8 mouse cellular contexts compared by ENCODE assay signal in the genomic region with DNA sequence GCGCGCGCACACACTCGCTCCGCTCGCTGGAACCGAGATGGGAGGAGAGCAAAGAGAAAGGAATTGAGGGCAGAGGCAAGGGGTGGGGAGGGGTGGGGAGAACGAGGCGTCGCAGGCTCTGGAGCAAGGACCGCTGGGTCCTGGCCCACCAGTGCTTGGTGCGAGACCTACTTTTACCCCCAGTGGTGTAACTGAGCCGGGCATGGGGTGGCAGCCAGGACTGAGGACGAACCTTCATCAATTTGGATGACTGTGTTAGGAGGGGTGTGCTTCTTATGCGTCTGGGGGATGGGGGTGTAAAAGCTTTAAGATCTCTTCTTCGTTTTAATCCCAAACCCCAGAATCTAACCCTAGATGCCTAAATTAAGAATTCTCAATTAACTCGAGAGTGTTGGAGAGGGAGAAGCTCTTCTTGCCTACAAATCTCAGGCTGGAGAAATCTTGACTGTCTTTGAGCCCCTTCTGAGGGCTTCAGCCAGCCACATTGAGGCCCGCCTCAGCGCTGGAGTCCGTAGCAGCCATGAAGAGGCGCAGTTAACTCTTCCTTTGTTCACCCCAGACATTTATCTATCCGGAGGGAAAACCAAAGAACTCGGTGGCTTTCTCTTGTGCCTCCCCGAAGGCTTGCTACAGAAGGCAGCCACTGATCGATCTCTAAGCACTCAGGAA. TPM values are rescaled to one million over a fixed set of nuclear protein-coding genes. Genes with fewer than 3 reads are reported as not detected.
DNase-seq lines count a peak whose midpoint lies in the region; ATAC-seq and TF ChIP-seq lines count a peak whose summit lies in the region.

No protein-coding gene starts in this region.

- peak overlapping the region; percentile 93 for H3K4me2 ChIP-seq in heart, postnatal 0 days (ENCODE audit: low read depth, low read length)
- H3K4me2 ChIP-seq in hindbrain, embryonic 11.5 days (replicated peaks; ENCODE audit: low read depth, low read length) = peak overlapping the region; percentile 76
- peak overlapping the region; percentile 72 for H3K4me2 ChIP-seq in midbrain, embryonic 12.5 days (replicated peaks)

- no peak; the same call in 1 of the 2 replicates for ATAC-seq in heart, postnatal 0 days (ENCODE audit: insufficient read depth, low read depth)
- no peak for ATAC-seq in hindbrain, embryonic 11.5 days (ENCODE audit: low FRiP score)
- no peak; the same call in 1 of the 2 replicates for ATAC-seq in midbrain, embryonic 12.5 days (ENCODE audit: low FRiP score, low read depth)

- 3% methylated on average over 25 of the region's 25 CpGs for WGBS in heart, postnatal 0 days
- 3% methylated on average over 23 of the region's 25 CpGs for WGBS in hindbrain, embryonic 11.5 days
- WGBS in midbrain, embryonic 12.5 days = 1% methylated on average over 25 of the region's 25 CpGs

- no peaks in the 10 kb centered on the region for H3K36me3 ChIP-seq in heart, postnatal 0 days (replicated peaks; ENCODE audit: control insufficient read depth, insufficient read depth, low read length)
- no peaks in the 10 kb centered on the region for H3K36me3 ChIP-seq in hindbrain, embryonic 11.5 days (ENCODE audit: control insufficient read depth, insufficient read depth, low read length)
- no peaks in the 10 kb centered on the region for H3K36me3 ChIP-seq in midbrain, embryonic 12.5 days

- H3K4me3 ChIP-seq in heart, postnatal 0 days (ENCODE audit: low read depth, low read length) = peak overlapping the region; percentile 86
- H3K4me3 ChIP-seq in hindbrain, embryonic 11.5 days (ENCODE audit: low read depth, low read length) = peak overlapping the region; percentile 72
- H3K4me3 ChIP-seq in midbrain, embryonic 12.5 days = peak overlapping the region; percentile 64

- no peaks in the 10 kb centered on the region for H3K27me3 ChIP-seq in heart, postnatal 0 days (ENCODE audit: control insufficient read depth, insufficient read depth, low read length)
- H3K27me3 ChIP-seq in hindbrain, embryonic 11.5 days (ENCODE audit: control insufficient read depth, insufficient read depth, low read length) = no peaks in the 10 kb centered on the region
- H3K27me3 ChIP-seq in midbrain, embryonic 12.5 days = no peaks in the 10 kb centered on the region

- H3K4me1 ChIP-seq in heart, postnatal 0 days (ENCODE audit: control insufficient read depth, insufficient read depth) = peaks cover 15% of the 10 kb centered on the region
- peaks cover 5% of the 10 kb centered on the region for H3K4me1 ChIP-seq in hindbrain, embryonic 11.5 days (replicated peaks; ENCODE audit: control insufficient read depth, insufficient read depth, low read length)
- H3K4me1 ChIP-seq in midbrain, embryonic 12.5 days = peaks cover 43% of the 10 kb centered on the region

- TF ChIP-seq CTCF in heart, postnatal 0 days (IDR thresholded peaks at IDR 0.05; ENCODE audit: low read depth) = no peak

- H3K9ac ChIP-seq in heart, postnatal 0 days (replicated peaks; ENCODE audit: low read depth, low read length) = peak overlapping the region; percentile 80; the same call in 1 of the 2 replicates
- H3K9ac ChIP-seq in hindbrain, embryonic 11.5 days (ENCODE audit: low read depth, low read length) = peak overlapping the region; percentile 89
- H3K9ac ChIP-seq in midbrain, embryonic 12.5 days (replicated peaks) = peak overlapping the region; percentile 81

- intact Hi-C loops in heart, postnatal 10 days (cut with DNase I) = loop anchor here (1.0 kb wide), 2 partner anchors 85 to 142 kb away; no protein-coding TSS in a partner anchor
- intact Hi-C loops in left cerebral cortex, postnatal 36 days (cut with DNase I) = loop anchor here (1.0 to 2.0 kb wide), 2 partner anchors 85 to 144 kb away; no protein-coding TSS in a partner anchor

- no peak for DNase-seq in heart, postnatal 0 days (ENCODE audit: low spot score)
- DNase-seq in heart, postnatal 10 days = no peak
- peak; percentile 39 for DNase-seq in R1 (ENCODE audit: low read depth, low spot score)
- DNase-seq in hindbrain, embryonic 11.5 days (ENCODE audit: low spot score) = peak; percentile 48
- DNase-seq in urinary bladder, postnatal 10 days (ENCODE audit: low spot score) = no peak
- DNase-seq in frontal cortex, postnatal 36 days (ENCODE audit: low spot score in 2 of 2) = no peak
- DNase-seq in left cerebral cortex, postnatal 36 days (ENCODE audit: low spot score in 2 of 2) = no peak

- no peaks in the 10 kb centered on the region for H3K9me3 ChIP-seq in heart, postnatal 0 days (replicated peaks; ENCODE audit: control insufficient read depth, low read length)
- H3K9me3 ChIP-seq in hindbrain, embryonic 11.5 days (ENCODE audit: control insufficient read depth, low read length) = no peaks in the 10 kb centered on the region
- H3K9me3 ChIP-seq in midbrain, embryonic 12.5 days = no peaks in the 10 kb centered on the region

- TF ChIP-seq EP300 in heart, postnatal 0 days (IDR thresholded peaks at IDR 0.05; ENCODE audit: low read depth) = no peak

- H3K27ac ChIP-seq in heart, postnatal 0 days (ENCODE audit: low read depth) = peak overlapping the region; percentile 66; the same call in 1 of the 2 replicates
- H3K27ac ChIP-seq in hindbrain, embryonic 11.5 days (ENCODE audit: low read depth, low read length) = peak overlapping the region; percentile 75
- H3K27ac ChIP-seq in midbrain, embryonic 12.5 days (replicated peaks) = peak overlapping the region; percentile 73

RNA-seq across cellular contexts. Expression of a gene that starts 0.4 kb away (rescaled TPM):
- 13.9 and 23.2 TPM in 2 replicates for total RNA-seq in heart, postnatal 0 days (2014; rRNA removed; ENCODE audit: low replicate concordance)
- polyA plus RNA-seq in heart, postnatal 0 days (2015; fragmentation: Nextera tagmentation; extraction: Ambion mirVana) = 2.6 and 3.5 TPM in 2 replicates
- 10 to 100 TPM; 12.8 to 14.8 TPM for total RNA-seq in heart, postnatal 10 days (2021)
- polyA plus RNA-seq in hindbrain, embryonic 11.5 days (2014; fragmentation: Nextera tagmentation; extraction: Ambion mirVana) = 7.3 and 11.5 TPM in 2 replicates
- polyA plus RNA-seq in midbrain, embryonic 12.5 days (2016; fragmentation: Nextera tagmentation; extraction: Ambion mirVana) = 12.9 and 13.5 TPM in 2 replicates
- total RNA-seq in left cerebral cortex, postnatal 36 days (2021) = 1 to 10 TPM; 3.5 to 6.1 TPM

Comparison
In these comparisons a context has a peak if more than half of its experiments do, and no peak if none do; other contexts are left out.
1. DNase-seq: peak in R1 (single experiment) and hindbrain, embryonic 11.5 days (single experiment); none in heart, postnatal 0 days (single experiment), heart, postnatal 10 days (0 of 2), urinary bladder, postnatal 10 days (single experiment), frontal cortex, postnatal 36 days (0 of 2) and left cerebral cortex, postnatal 36 days (0 of 2).
2. Peak in every context shown above with its lines, with median percentiles within 50 percentile points of each other: H3K27ac ChIP-seq, H3K4me2 ChIP-seq, H3K4me3 ChIP-seq and H3K9ac ChIP-seq.